8 mouse cellular contexts compared by ENCODE assay signal in the genomic region with DNA sequence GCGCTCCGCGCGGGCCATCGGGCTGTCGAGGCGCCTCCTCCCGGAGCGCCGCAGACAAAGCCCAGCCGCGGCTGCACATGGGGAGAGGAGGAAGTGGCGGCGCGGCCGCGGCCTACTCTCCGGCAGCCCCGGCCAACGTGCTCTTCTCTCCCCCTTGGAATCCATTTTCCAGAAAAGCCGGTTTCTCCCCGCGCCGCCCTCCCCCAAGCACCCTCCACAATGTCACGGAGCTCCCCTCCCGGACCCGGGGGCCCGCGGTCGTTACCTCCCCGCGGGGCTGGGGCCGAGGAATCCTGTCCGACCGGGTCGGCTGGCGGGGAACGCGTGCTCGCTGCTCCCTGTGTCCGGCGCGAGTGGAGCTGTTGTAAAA. TPM values are rescaled to one million over a fixed set of nuclear protein-coding genes. Genes with fewer than 3 reads are reported as not detected.
DNase-seq lines count a peak whose midpoint lies in the region; ATAC-seq and TF ChIP-seq lines count a peak whose summit lies in the region.

No protein-coding gene starts in this region.

- no peak for TF ChIP-seq POLR2A in brain, embryonic 14.5 days (IDR thresholded peaks at IDR 0.05; ENCODE audit: borderline replicate concordance, extremely low read depth, insufficient read depth, insufficient read length, poor library complexity, severe bottlenecking)
- TF ChIP-seq POLR2A in kidney, adult 2 months (IDR thresholded peaks at IDR 0.05; ENCODE audit: low read depth, low read length), result no peak

- peak; percentile 64 for DNase-seq in brain, embryonic 14.5 days (ENCODE audit: low read depth)
- peak; percentile 54 for DNase-seq in gastrocnemius, postnatal 25 days
- peak; percentile 60 for DNase-seq in kidney, adult 2 months
- peak; percentile 34 to 52 for DNase-seq in natural killer cell, adult 2 months (ENCODE audit: low spot score in 2 of 2)
- DNase-seq in thymus, postnatal 0 days (ENCODE audit: low spot score), result peak; percentile 55

- H3K27ac ChIP-seq in kidney, adult 2 months (ENCODE audit: insufficient read depth, low read depth, low read length), result peak overlapping the region; percentile 76
- H3K27ac ChIP-seq in liver, embryonic 12.5 days, result peak overlapping the region; percentile 97

- peak overlapping the region; percentile 88 for H3K4me3 ChIP-seq in erythroblast, embryonic 14.5 days (replicated peaks)
- H3K4me3 ChIP-seq in kidney, adult 2 months (ENCODE audit: insufficient read depth, low read depth, low read length), result peak overlapping the region; percentile 78
- peak overlapping the region; percentile 97 for H3K4me3 ChIP-seq in liver, embryonic 12.5 days

- under 1% methylated on average over 41 of the region's 43 CpGs for WGBS in kidney, adult 2 months
- WGBS in liver, embryonic 12.5 days (ENCODE audit: insufficient replicate concordance), result 1% methylated on average over 35 of the region's 43 CpGs

- H3K9ac ChIP-seq in liver, embryonic 12.5 days, result peak overlapping the region; percentile 99

- no peaks in the 10 kb centered on the region for H3K9me3 ChIP-seq in erythroblast, embryonic 14.5 days (ENCODE audit: control insufficient read depth, low read length)
- H3K9me3 ChIP-seq in liver, embryonic 12.5 days (replicated peaks), result no peaks in the 10 kb centered on the region

- no peak for TF ChIP-seq CTCF in brain, embryonic 14.5 days (IDR thresholded peaks at IDR 0.05; ENCODE audit: borderline replicate concordance, extremely low read depth, insufficient read depth, insufficient read length)
- TF ChIP-seq CTCF in kidney, adult 2 months (conservative IDR thresholded peaks at IDR 0.05; ENCODE audit: insufficient read depth, insufficient read length, low read depth, low read length), result no peak

- peaks cover 35% of the 10 kb centered on the region for H3K36me3 ChIP-seq in erythroblast, embryonic 14.5 days (ENCODE audit: control insufficient read depth)
- no peaks in the 10 kb centered on the region; the same call in 1 of the 2 replicates for H3K36me3 ChIP-seq in kidney, adult 2 months (ENCODE audit: control insufficient read depth, insufficient read depth, low read length)
- peaks cover 33% of the 10 kb centered on the region for H3K36me3 ChIP-seq in liver, embryonic 12.5 days

- peaks cover 36% of the 10 kb centered on the region for H3K4me1 ChIP-seq in erythroblast, embryonic 14.5 days (ENCODE audit: control insufficient read depth)
- no peaks in the 10 kb centered on the region; the same call in 1 of the 2 replicates for H3K4me1 ChIP-seq in kidney, adult 2 months (ENCODE audit: control insufficient read depth, insufficient read depth, low read length)
- H3K4me1 ChIP-seq in liver, embryonic 12.5 days, result peaks cover 30% of the 10 kb centered on the region

- no peak for ATAC-seq in erythroblast, adult 5-6 weeks (replicated peaks; ENCODE audit: low FRiP score, poor library complexity, severe bottlenecking)
- ATAC-seq in liver, embryonic 12.5 days, result peak; percentile 6

- H3K4me2 ChIP-seq in liver, embryonic 12.5 days, result peak overlapping the region; percentile 95

- peaks cover 26% of the 10 kb centered on the region for H3K27me3 ChIP-seq in erythroblast, embryonic 14.5 days (ENCODE audit: control insufficient read depth)
- H3K27me3 ChIP-seq in kidney, adult 2 months (replicated peaks; ENCODE audit: control insufficient read depth, insufficient read depth, low read length), result no peaks in the 10 kb centered on the region
- peaks cover 16% of the 10 kb centered on the region for H3K27me3 ChIP-seq in liver, embryonic 12.5 days (replicated peaks)

RNA-seq across cellular contexts. Expression of gene Syncrip, which starts 0.6 kb away (rescaled TPM):
- 3.0 and 3.8 TPM in 2 replicates for polyA plus RNA-seq in erythroblast, embryonic 14.5 days (2012)
- total RNA-seq in erythroblast, adult 5-6 weeks (2015; ENCODE audit: low replicate concordance), result 50.6 and 51.7 TPM in 2 replicates
- 36.5 and 38.8 TPM in 2 replicates for total RNA-seq in erythroblast, adult 5-6 weeks (2017; ENCODE audit: low replicate concordance)
- 34.3 and 75.7 TPM in 2 replicates for polyA plus RNA-seq in brain, embryonic 14.5 days (2012; rRNA removed)
- 10 to 100 TPM; 38.0 to 45.0 TPM for total RNA-seq in gastrocnemius, postnatal 25 days (2021)
- 3.1 and 7.2 TPM in 2 replicates for polyA plus RNA-seq in kidney, adult 2 months (2012; rRNA removed)
- 77.0 and 79.0 TPM in 2 replicates for polyA plus RNA-seq in liver, embryonic 12.5 days (2016; fragmentation: Nextera tagmentation; extraction: Ambion mirVana)
- 114 and 132 TPM in 2 replicates for polyA plus RNA-seq in thymus, postnatal 0 days (2015; fragmentation: Nextera tagmentation; extraction: Ambion mirVana)

RNA-seq across cellular contexts. Expression of gene Gm20537, which starts 25.4 kb away (rescaled TPM):
- polyA plus RNA-seq in erythroblast, embryonic 14.5 days (2012), result not detected in 2 replicates
- total RNA-seq in erythroblast, adult 5-6 weeks (2015; ENCODE audit: low replicate concordance), result not detected in 2 replicates
- total RNA-seq in erythroblast, adult 5-6 weeks (2017; ENCODE audit: low replicate concordance), result not detected in 2 replicates
- polyA plus RNA-seq in brain, embryonic 14.5 days (2012; rRNA removed), result 0.86 and 0.88 TPM in 2 replicates
- total RNA-seq in gastrocnemius, postnatal 25 days (2021), result under 1 TPM in 1 of 2 experiments, not detected in 1; 0.51 TPM
- polyA plus RNA-seq in kidney, adult 2 months (2012; rRNA removed), result 0.41 and 0.75 TPM in 2 replicates
- polyA plus RNA-seq in liver, embryonic 12.5 days (2016; fragmentation: Nextera tagmentation; extraction: Ambion mirVana), result 0.15 and 0.61 TPM in 2 replicates
- 0.45 TPM in 1 of 2 replicates, not detected in the other for polyA plus RNA-seq in thymus, postnatal 0 days (2015; fragmentation: Nextera tagmentation; extraction: Ambion mirVana)

RNA-seq across cellular contexts. Expression of gene Snx14, which starts 43.0 kb away (rescaled TPM):
- polyA plus RNA-seq in erythroblast, embryonic 14.5 days (2012), result 0.10 and 0.13 TPM in 2 replicates
- 12.7 and 19.6 TPM in 2 replicates for total RNA-seq in erythroblast, adult 5-6 weeks (2015; ENCODE audit: low replicate concordance)
- total RNA-seq in erythroblast, adult 5-6 weeks (2017; ENCODE audit: low replicate concordance), result 12.8 and 12.9 TPM in 2 replicates
- polyA plus RNA-seq in brain, embryonic 14.5 days (2012; rRNA removed), result 30.4 and 30.6 TPM in 2 replicates
- 10 to 100 TPM; 12.1 to 12.4 TPM for total RNA-seq in gastrocnemius, postnatal 25 days (2021)
- 12.7 and 15.8 TPM in 2 replicates for polyA plus RNA-seq in kidney, adult 2 months (2012; rRNA removed)
- polyA plus RNA-seq in liver, embryonic 12.5 days (2016; fragmentation: Nextera tagmentation; extraction: Ambion mirVana), result 14.5 and 16.0 TPM in 2 replicates
- polyA plus RNA-seq in thymus, postnatal 0 days (2015; fragmentation: Nextera tagmentation; extraction: Ambion mirVana), result 16.0 TPM in 2 replicates

Comparison
In these comparisons a context has a peak if more than half of its experiments do, and no peak if none do; other contexts are left out.
1. RNA of gene Snx14, which starts 43.0 kb away (polyA plus RNA-seq): 30.4 to 30.6 TPM in brain, embryonic 14.5 days, 14.5 to 16.0 TPM in liver, embryonic 12.5 days, 16.0 TPM in thymus, postnatal 0 days and 12.7 to 15.8 TPM in kidney, adult 2 months; 0.10 to 0.13 TPM in erythroblast, embryonic 14.5 days; every median in the first group is over 10 times any median in the second.
2. Peak in every context shown above with its lines, with median percentiles within 50 percentile points of each other: H3K4me3 ChIP-seq and DNase-seq.